Mouse (Mus musculus) adipose tissue, adult 10 weeks (tissue): Measurements from ENCODE around the gene Madcam1. TPM values are rescaled to one million over a fixed set of nuclear protein-coding genes. Genes with fewer than 3 reads are reported as not detected.

Source experiments
- polyA plus RNA-seq: library from polyadenylated mRNA; stranded (reverse); fragments of 350-450 nt; fragmentation: Illumina TruSeq; extraction: RNeasy Lipid Tissue Mini Kit (QIAGEN cat#74804); gene quantifications from one replicate; pipeline ENCODE4 v1.2.3, GENCODE M21; 2014; ENCODE audit warnings: low read depth, low replicate concordance

Gene Madcam1
- polyA plus RNA-seq, result not detected

GRCm38 (mm10) chr10:79664131-79664665 is at the start of gene Madcam1:
Gene Madcam1 (plus strand): TSS chr10:79664559.

GRCm38 (mm10) chr10:79637128-79638110 is 26.9 kb upstream of the Madcam1 start, which contains the start of gene Shc2:
Gene Shc2 (minus strand): TSS chr10:79637918.

DNA sequence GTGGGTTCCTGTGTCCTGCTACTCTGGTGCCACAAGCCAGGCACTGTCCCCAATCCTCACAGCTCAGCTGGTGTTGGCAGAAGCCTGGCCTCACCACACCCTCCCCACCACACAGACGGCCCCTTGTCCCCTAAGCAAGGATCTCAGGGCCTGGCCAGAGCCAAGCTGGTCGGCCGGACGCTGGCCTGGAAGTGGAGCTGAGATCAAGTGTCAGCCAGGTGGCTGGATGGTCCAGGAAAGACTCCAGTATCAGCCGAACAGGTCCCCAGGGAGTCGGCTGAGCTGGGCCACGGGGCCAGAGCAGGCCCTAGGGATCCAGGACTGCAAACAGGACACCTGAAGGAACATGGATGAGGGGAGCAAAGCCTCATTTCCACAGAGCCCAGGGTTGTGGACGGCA is 18.6 kb upstream of the Madcam1 start, which contains the start of gene Odf3l2:
Gene Odf3l2 (minus strand): TSS at position 28 of the 400 bp plus-strand sequence.

GRCm38 (mm10) chr10:79668771-79669575 is 4.6 kb downstream of the Madcam1 start, which contains the start of gene Tpgs1:
Gene Tpgs1 (plus strand): TSS chr10:79669369.

DNA sequence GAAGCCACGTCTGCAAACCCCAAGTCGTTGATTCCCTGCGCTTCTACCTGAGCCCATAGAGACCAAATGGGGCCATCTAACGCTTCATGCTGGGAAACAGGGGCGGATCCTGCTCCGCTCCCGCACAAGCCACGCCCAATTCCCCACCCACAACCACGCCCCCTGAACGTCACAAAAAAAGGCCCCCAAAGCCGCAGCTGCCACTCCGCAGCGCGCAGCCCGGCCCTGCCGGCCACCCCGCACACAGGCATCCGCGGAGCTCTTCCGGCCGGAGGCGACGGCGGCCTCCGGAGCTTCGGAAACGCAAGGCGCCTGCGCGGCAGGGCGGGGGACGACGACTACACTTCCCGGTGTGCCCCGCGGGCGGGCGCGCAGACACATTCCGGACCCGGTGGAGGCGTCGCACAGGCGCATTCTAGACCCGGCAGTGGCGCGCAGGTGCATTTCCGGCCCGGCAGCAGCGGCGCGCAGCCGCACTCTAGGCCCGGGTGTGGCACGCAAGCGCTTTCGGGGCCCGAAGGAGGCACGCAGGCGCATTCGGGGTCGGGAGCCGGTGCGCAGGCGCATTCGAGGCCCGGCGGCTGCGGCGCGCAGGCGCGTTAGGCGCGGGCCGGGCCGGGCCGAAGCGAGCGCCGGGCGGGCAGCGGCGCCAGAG is 17.4 kb downstream of the Madcam1 start, which contains the start of gene Cdc34:
Gene Cdc34 (plus strand): TSS at position 605 of the 655 bp plus-strand sequence.

DNA sequence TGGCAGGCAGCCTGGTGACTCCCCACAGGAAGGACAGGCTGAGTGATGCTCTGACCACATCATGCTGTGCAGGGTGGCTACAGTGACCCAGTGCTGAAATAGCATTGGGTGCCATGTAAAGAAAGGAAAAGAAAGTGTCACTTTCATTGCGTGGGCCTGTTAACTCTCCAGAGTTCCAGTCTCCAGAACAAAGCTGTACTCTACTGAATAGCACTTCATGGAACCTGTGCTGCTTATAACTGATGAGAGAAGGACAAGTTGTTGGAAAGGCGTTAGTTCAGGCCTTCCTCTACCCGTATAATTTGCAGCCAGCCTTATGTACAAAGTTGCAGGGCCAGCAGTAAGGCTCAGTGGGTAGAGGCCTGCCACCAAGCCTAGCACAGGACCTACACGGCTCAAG is 24.4 kb downstream of the Madcam1 start, which contains the start of gene Gzmm:
Gene Gzmm (plus strand): TSS at position 301 of the 400 bp plus-strand sequence.

DNA sequence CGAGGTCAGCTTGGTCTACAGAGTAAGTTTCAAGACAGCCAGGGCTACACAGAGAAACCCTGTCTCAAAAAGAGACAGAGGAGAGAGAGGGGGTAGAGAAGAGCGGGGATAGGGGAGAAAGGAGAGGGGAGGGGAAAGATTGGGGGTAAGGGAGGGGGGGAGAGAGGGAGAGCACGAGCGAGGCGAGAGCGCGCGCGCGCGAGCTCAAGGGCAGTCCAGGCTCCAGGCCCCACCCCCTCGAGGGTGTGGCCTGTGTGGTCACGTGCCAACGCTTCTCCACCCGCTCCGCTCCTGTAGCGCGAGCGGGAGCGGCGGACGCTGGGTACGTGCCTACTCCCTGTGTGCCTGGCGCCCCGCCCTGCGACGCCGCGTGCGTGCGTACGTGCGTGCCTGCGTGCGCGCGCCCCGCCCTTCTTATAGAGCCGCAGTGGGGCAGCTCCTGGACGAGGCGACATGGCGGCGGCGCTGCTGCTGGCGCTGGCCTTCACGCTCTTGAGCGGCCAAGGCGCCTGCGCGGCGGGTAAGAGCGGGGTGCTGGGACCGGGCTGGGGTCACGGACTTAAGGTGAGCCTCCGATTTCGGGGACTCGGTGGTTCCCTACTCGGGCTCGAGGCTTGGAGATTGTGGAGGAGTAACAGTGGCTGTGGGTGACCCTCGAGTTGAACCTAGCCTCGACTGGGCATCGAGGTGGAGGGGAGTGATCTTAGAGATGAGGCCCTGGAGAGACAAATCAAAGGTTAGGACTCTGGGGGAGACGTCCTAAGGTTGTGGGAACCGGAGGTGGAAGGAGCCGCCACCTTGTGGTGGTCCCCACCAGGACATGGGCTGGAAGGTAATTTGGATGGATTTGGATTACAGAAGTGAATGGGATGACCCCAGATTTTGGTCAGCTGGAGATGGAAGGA is 40.0 kb downstream of the Madcam1 start, which contains the start of gene Bsg:
Gene Bsg (plus strand): TSS at position 427 of the 905 bp plus-strand sequence.

DNA sequence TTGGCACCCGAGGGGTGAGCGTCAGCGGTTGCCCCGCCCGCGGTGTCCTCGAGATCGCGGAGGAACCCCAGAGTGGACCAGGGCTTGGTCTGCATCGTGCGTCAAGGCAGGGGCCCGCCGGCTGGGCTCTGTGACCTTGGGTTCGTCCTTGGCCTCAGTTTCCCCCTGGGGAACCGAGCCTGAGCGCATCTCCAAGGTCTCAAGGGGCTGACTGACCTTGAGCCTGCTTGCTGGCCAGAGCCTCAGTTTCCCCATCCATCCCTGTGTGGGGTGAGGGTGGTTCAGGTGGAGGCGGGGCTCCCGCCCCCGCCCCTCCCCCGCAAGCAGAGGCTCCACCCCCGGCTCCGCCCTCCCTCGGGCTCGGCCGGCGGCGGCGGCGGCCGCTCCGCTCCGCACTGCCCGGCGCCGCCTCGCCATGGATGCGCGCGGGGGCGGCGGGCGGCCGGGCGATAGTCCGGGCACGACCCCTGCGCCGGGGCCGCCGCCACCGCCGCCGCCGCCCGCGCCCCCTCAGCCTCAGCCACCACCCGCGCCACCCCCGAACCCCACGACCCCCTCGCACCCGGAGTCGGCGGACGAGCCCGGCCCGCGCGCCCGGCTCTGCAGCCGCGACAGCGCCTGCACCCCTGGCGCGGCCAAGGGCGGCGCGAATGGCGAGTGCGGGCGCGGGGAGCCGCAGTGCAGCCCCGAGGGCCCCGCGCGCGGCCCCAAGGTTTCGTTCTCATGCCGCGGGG is 52.1 kb downstream of the Madcam1 start, which contains the start of gene Hcn2:
Gene Hcn2 (plus strand): TSS at position 381 of the 734 bp plus-strand sequence.

Other genes starting within 250 kb of the Madcam1 start
- gene Vmn2r83, start 195.8 kb upstream of the Madcam1 start, polyA plus RNA-seq, result not detected
- 32.1 TPM for gene Plpp2, start 130.8 kb upstream of the Madcam1 start, polyA plus RNA-seq
- 21.9 TPM for gene Mier2, start 109.4 kb upstream of the Madcam1 start, polyA plus RNA-seq
- gene Theg, start 77.2 kb upstream of the Madcam1 start, polyA plus RNA-seq, result 5.1 TPM
- not detected for gene C2cd4c, start 50.5 kb upstream of the Madcam1 start, polyA plus RNA-seq
- 4.0 TPM for gene Shc2, start 26.6 kb upstream of the Madcam1 start, polyA plus RNA-seq
- not detected for gene Odf3l2, start 18.8 kb upstream of the Madcam1 start, polyA plus RNA-seq
- 29.6 TPM for gene Tpgs1, start 4.8 kb downstream of the Madcam1 start, polyA plus RNA-seq
- 64.7 TPM for gene Cdc34, start 17.6 kb downstream of the Madcam1 start, polyA plus RNA-seq
- 0.63 TPM for gene Gzmm, start 24.5 kb downstream of the Madcam1 start, polyA plus RNA-seq
- gene Bsg, start 39.9 kb downstream of the Madcam1 start, polyA plus RNA-seq, result 523 TPM
- gene Hcn2, start 52.1 kb downstream of the Madcam1 start, polyA plus RNA-seq, result 0.37 TPM
- 24.5 TPM for gene Polrmt, start 82.0 kb downstream of the Madcam1 start, polyA plus RNA-seq
- not detected for gene Fgf22, start 90.5 kb downstream of the Madcam1 start, polyA plus RNA-seq
- 37.4 TPM for gene Rnf126, start 102.4 kb downstream of the Madcam1 start, polyA plus RNA-seq
- gene Fstl3, start 112.7 kb downstream of the Madcam1 start, polyA plus RNA-seq, result 19.8 TPM
- gene Prss57, start 126.4 kb downstream of the Madcam1 start, polyA plus RNA-seq, result not detected
- gene Palm, start 129.0 kb downstream of the Madcam1 start, polyA plus RNA-seq, result 60.4 TPM
- 1.5 TPM for gene Misp, start 156.4 kb downstream of the Madcam1 start, polyA plus RNA-seq
- 149 TPM for gene Ptbp1, start 189.9 kb downstream of the Madcam1 start, polyA plus RNA-seq
- 14.3 TPM for gene Prtn3, start 209.9 kb downstream of the Madcam1 start, polyA plus RNA-seq
- gene Plppr3, start 210.1 kb downstream of the Madcam1 start, polyA plus RNA-seq, result 7.2 TPM
- 0.67 TPM for gene Elane, start 221.7 kb downstream of the Madcam1 start, polyA plus RNA-seq
- 6,422 TPM for gene Cfd, start 226.3 kb downstream of the Madcam1 start, polyA plus RNA-seq
- 25.6 TPM for gene Med16, start 244.4 kb downstream of the Madcam1 start, polyA plus RNA-seq
- gene Gm26602, start 246.3 kb downstream of the Madcam1 start, polyA plus RNA-seq, result not detected